Mouse (Mus musculus): ENCODE data around the gene Cfap161. TPM values are rescaled to one million over a fixed set of nuclear protein-coding genes. Genes with fewer than 3 reads are reported as not detected.

The Cfap161 gene
- total RNA-seq, 1 experiment, result 0.27 TPM

- Histone ChIP-seq H3K9ac (ENCODE audit: insufficient read depth, low read depth, low read length, poor library complexity, severe bottlenecking) (no peak overlapping the region), H3K4me3 (ENCODE audit: insufficient read depth in 1 of 2, low read depth in 1 of 2, low read length in 2 of 2, poor library complexity in 1 of 2, severe bottlenecking in 1 of 2) (peak overlapping the region in 1 of 2 experiments; percentile 33; a peak in 1 of 4 replicates), H3K36me3 (ENCODE audit: control insufficient read depth, insufficient read depth, low read length, poor library complexity, severe bottlenecking) (no peaks in the 10 kb centered on the region), H3K4me1 (ENCODE audit: control insufficient read depth in 2 of 2, insufficient read depth in 2 of 2, low read length in 2 of 2, poor library complexity in 1 of 2) (no peaks in the 10 kb centered on the region), H3K27ac (ENCODE audit: insufficient read depth, low read depth, low read length, poor library complexity, severe bottlenecking) (no peak overlapping the region), H3K9me3 (ENCODE audit: control insufficient read depth, insufficient read depth, low read depth, low read length) (no peaks in the 10 kb centered on the region)
- TF ChIP-seq ZC3H11A (IDR thresholded peaks at IDR 0.05; ENCODE audit: borderline replicate concordance, low read depth, low read length) (no peak), HCFC1 (IDR thresholded peaks at IDR 0.05; ENCODE audit: borderline replicate concordance, insufficient read depth, low read length) (no peak), MAFK (IDR thresholded peaks at IDR 0.05; ENCODE audit: insufficient read depth, low read depth, low read length) (no peak), ZNF384 (IDR thresholded peaks at IDR 0.05; ENCODE audit: low read depth, low read length) (no peak), CHD2 (IDR thresholded peaks at IDR 0.05; ENCODE audit: low read depth, low read length) (no peak)
- in situ Hi-C loops (cut with MboI; ENCODE audit: low sequenced_read_pairs in 2 of 2, unreplicated experiment in 2 of 2), result no loop called here
- no peak for DNase-seq (ENCODE audit: low read depth, low spot score)
Measured at GRCm38 (mm10) chr7:83746107-83746687, 48.5 kb downstream of the Cfap161 start.

- Histone ChIP-seq H3K9me3 (ENCODE audit: control insufficient read depth, insufficient read depth, low read depth, low read length) (no peaks in the 10 kb centered on the region), H3K4me1 (ENCODE audit: control insufficient read depth in 2 of 2, insufficient read depth in 2 of 2, low read length in 2 of 2, poor library complexity in 1 of 2) (no peaks in the 10 kb centered on the region), H3K27ac (ENCODE audit: insufficient read depth, low read depth, low read length, poor library complexity, severe bottlenecking) (no peak within 1 kb of the TSS), H3K9ac (ENCODE audit: insufficient read depth, low read depth, low read length, poor library complexity, severe bottlenecking) (no peak within 1 kb of the TSS), H3K4me3 (ENCODE audit: insufficient read depth in 1 of 2, low read depth in 1 of 2, low read length in 2 of 2, poor library complexity in 1 of 2, severe bottlenecking in 1 of 2) (peak within 1 kb of the TSS in 1 of 2 experiments; percentile 33; a peak in 1 of 4 replicates), H3K36me3 (ENCODE audit: control insufficient read depth, insufficient read depth, low read length, poor library complexity, severe bottlenecking) (no peaks in the 10 kb centered on the region)
- in situ Hi-C loops (cut with MboI; ENCODE audit: low sequenced_read_pairs in 2 of 2, unreplicated experiment in 2 of 2), result no loop called here
- no peak for DNase-seq (ENCODE audit: low read depth, low spot score)
- no peak for TF ChIP-seq CHD2 (IDR thresholded peaks at IDR 0.05; ENCODE audit: low read depth, low read length)
- no peak for TF ChIP-seq ZC3H11A (IDR thresholded peaks at IDR 0.05; ENCODE audit: borderline replicate concordance, low read depth, low read length)
- no peak for TF ChIP-seq ZNF384 (IDR thresholded peaks at IDR 0.05; ENCODE audit: low read depth, low read length)
- TF ChIP-seq MAFK (IDR thresholded peaks at IDR 0.05; ENCODE audit: insufficient read depth, low read depth, low read length), result no peak
- no peak for TF ChIP-seq HCFC1 (IDR thresholded peaks at IDR 0.05; ENCODE audit: borderline replicate concordance, insufficient read depth, low read length)
Measured at GRCm38 (mm10) chr7:83745413-83746106, 49.1 kb downstream of the Cfap161 start, which contains the start of gene Il16. Gene Il16 (minus strand): TSS chr7:83745726.

DNA sequence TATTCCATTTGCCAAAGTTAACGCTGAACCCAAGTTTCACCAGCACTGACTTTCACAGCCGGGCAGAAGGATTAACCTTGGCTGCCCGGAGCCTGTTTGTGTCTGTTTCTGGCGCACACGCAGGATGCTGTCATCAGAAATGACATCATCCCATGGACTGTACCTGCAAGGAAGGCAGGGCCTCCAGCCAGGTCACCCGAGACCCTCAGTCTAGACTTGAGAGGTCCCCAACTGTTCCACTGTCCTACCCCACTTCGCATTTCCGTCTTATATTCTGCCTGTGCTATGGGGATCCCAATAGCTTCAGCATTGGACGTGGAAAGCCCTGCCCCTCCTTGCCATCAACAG is 49.6 kb downstream of the Cfap161 start:
- DNase-seq (ENCODE audit: low read depth, low spot score), result no peak
- in situ Hi-C loops (cut with MboI; ENCODE audit: low sequenced_read_pairs in 2 of 2, unreplicated experiment in 2 of 2), result no loop called here
- H3K9me3 ChIP-seq (ENCODE audit: control insufficient read depth, insufficient read depth, low read depth, low read length), result no peaks in the 10 kb centered on the region
- TF ChIP-seq HCFC1 (IDR thresholded peaks at IDR 0.05; ENCODE audit: borderline replicate concordance, insufficient read depth, low read length), result no peak
- no peak for TF ChIP-seq ZC3H11A (IDR thresholded peaks at IDR 0.05; ENCODE audit: borderline replicate concordance, low read depth, low read length)
- no peak for TF ChIP-seq ZNF384 (IDR thresholded peaks at IDR 0.05; ENCODE audit: low read depth, low read length)
- TF ChIP-seq MAFK (IDR thresholded peaks at IDR 0.05; ENCODE audit: insufficient read depth, low read depth, low read length), result no peak
- TF ChIP-seq CHD2 (IDR thresholded peaks at IDR 0.05; ENCODE audit: low read depth, low read length), result no peak
- no peaks in the 10 kb centered on the region for H3K4me1 ChIP-seq (ENCODE audit: control insufficient read depth in 2 of 2, insufficient read depth in 2 of 2, low read length in 2 of 2, poor library complexity in 1 of 2)
- no peak overlapping the region for H3K27ac ChIP-seq (ENCODE audit: insufficient read depth, low read depth, low read length, poor library complexity, severe bottlenecking)
- no peak overlapping the region for H3K9ac ChIP-seq (ENCODE audit: insufficient read depth, low read depth, low read length, poor library complexity, severe bottlenecking)
- H3K36me3 ChIP-seq (ENCODE audit: control insufficient read depth, insufficient read depth, low read length, poor library complexity, severe bottlenecking), result no peaks in the 10 kb centered on the region
- no peak overlapping the region for H3K4me3 ChIP-seq (ENCODE audit: insufficient read depth in 1 of 2, low read depth in 1 of 2, low read length in 2 of 2, poor library complexity in 1 of 2, severe bottlenecking in 1 of 2)

DNA sequence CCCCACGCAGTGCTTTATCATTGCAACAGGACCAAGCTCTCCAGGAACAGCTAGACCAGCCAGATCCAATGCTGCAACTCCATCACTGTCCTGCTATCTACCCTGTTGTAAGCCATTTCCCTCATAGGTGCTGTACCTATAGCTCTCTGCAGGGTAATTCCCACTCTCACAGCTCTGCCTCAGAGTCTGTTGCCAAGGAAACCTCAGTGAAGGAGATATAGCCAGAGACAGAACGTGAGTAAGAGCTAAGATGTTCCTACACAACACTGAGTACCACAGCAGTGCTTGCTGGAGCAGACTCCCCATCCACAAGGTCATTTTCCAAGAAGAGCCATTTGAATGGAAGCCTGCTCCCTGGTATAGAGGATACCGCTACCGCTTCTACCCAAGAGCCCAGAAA is 50.4 kb downstream of the Cfap161 start:
- H3K4me1 ChIP-seq (ENCODE audit: control insufficient read depth in 2 of 2, insufficient read depth in 2 of 2, low read length in 2 of 2, poor library complexity in 1 of 2), result no peaks in the 10 kb centered on the region

More for the DNA sequence above, 50.4 kb downstream of the Cfap161 start:
- Histone ChIP-seq H3K9ac (ENCODE audit: insufficient read depth, low read depth, low read length, poor library complexity, severe bottlenecking) (no peak overlapping the region), H3K27ac (ENCODE audit: insufficient read depth, low read depth, low read length, poor library complexity, severe bottlenecking) (no peak overlapping the region), H3K36me3 (ENCODE audit: control insufficient read depth, insufficient read depth, low read length, poor library complexity, severe bottlenecking) (no peaks in the 10 kb centered on the region), H3K9me3 (ENCODE audit: control insufficient read depth, insufficient read depth, low read depth, low read length) (no peaks in the 10 kb centered on the region), H3K4me3 (ENCODE audit: insufficient read depth in 1 of 2, low read depth in 1 of 2, low read length in 2 of 2, poor library complexity in 1 of 2, severe bottlenecking in 1 of 2) (no peak overlapping the region)
- TF ChIP-seq CHD2 (IDR thresholded peaks at IDR 0.05; ENCODE audit: low read depth, low read length), result no peak
- no peak for DNase-seq (ENCODE audit: low read depth, low spot score)
- in situ Hi-C loops (cut with MboI; ENCODE audit: low sequenced_read_pairs in 2 of 2, unreplicated experiment in 2 of 2), result no loop called here
